Mouse (Mus musculus) embryonic fibroblast, embryonic 13.5 days (primary cell): ENCODE data around the gene Zswim4.

Experiments
- CTCF ChIP-seq: IDR thresholded peaks from 2 replicates; pipeline ENCODE4 v1.5.1; 2011; ENCODE audit warnings: mild to moderate bottlenecking, control low read depth, low read length, moderate library complexity, borderline replicate concordance; ENCODE audit not compliant: insufficient read depth
- POLR2A ChIP-seq: IDR thresholded peaks from 2 replicates; pipeline ENCODE4 v1.6.1; 2011; ENCODE audit warnings: low read depth, mild to moderate bottlenecking, control low read depth, low read length, moderate library complexity

GRCm38 (mm10) chr8:84255858-84256257 is 19.0 kb upstream of the Zswim4 start:
- TF ChIP-seq CTCF (no peak), POLR2A (no peak)
